Mouse (Mus musculus): ENCODE data around the gene Pla2g10. TPM values are rescaled to one million over a fixed set of nuclear protein-coding genes. Genes with fewer than 3 reads are reported as not detected.
"Not testable (repeated sequence)": the region's sequence is repeated elsewhere in the genome, so short reads cannot be mapped to it uniquely, and the experiment has no call there.

Pla2g10 gene
- total RNA-seq, 1 experiment from 2014 or later, result not detected

- not testable (repeated sequence) for ATAC-seq (replicated peaks in 1 of 2; ENCODE audit: insufficient read depth in 1 of 2, low FRiP score in 2 of 2, low TSS enrichment in 1 of 2, low read depth in 1 of 2, poor library complexity in 2 of 2, severe bottlenecking in 2 of 2)
These were observed 59.9 kb downstream of the Pla2g10 start for GRCm38 (mm10) chr16:13670896-13671295.

DNA sequence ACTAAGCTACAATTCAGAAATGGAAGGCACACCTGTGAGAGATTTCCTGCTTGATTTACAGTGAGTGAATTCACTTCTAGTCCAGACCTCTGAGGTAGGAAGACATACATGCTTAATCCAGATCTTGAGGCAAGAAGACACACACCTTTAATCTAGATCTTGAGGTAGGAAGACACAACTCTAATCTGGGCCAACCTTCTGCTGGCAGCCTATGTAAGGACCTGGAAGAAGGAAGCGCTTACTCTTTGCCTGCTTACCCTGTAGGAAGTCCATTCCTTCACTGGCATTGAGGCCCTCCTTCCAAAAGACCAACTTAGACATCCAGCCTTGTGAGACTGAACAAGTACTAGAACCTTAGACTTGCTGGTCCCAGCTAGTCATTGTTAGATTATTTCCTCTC, 61.5 kb downstream of the Pla2g10 start:
- ATAC-seq (replicated peaks in 1 of 2; ENCODE audit: insufficient read depth in 1 of 2, low FRiP score in 2 of 2, low TSS enrichment in 1 of 2, low read depth in 1 of 2, poor library complexity in 2 of 2, severe bottlenecking in 2 of 2), result no peak

DNA sequence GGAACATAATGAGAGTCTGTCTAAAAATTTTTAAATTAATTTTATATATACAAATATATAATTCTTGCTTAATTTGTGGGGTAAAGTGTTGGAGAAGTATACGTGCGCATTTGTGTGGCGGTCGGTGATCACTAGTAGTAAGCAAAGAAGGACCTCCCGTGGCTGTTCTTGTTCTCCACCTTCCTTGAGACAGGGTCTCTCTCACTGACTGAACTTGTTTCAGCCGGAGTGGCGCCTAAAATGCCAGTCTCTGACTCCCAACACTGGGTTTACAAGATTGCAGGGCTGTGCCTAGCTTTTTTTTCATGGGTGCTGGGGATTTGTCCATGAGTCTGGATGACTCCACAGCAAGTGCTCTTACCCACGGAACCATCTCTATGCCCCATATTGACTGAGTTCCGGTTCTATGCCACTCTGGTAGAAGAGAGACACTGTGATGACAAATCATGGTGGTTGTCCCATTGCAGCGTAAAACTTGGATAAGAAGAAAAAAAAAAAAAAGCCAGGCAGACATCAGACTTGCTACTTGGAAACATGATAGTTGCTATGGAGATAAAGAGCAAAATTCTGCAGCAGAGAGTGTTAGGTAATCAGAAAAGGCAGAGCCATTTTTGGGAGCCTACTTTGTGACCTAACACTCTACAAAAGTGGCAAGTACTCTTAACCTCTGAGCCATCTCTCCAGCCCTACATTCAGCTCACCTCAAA, 62.2 kb downstream of the Pla2g10 start:
- no peak for ATAC-seq (replicated peaks in 1 of 2; ENCODE audit: insufficient read depth in 1 of 2, low FRiP score in 2 of 2, low TSS enrichment in 1 of 2, low read depth in 1 of 2, poor library complexity in 2 of 2, severe bottlenecking in 2 of 2)

DNA sequence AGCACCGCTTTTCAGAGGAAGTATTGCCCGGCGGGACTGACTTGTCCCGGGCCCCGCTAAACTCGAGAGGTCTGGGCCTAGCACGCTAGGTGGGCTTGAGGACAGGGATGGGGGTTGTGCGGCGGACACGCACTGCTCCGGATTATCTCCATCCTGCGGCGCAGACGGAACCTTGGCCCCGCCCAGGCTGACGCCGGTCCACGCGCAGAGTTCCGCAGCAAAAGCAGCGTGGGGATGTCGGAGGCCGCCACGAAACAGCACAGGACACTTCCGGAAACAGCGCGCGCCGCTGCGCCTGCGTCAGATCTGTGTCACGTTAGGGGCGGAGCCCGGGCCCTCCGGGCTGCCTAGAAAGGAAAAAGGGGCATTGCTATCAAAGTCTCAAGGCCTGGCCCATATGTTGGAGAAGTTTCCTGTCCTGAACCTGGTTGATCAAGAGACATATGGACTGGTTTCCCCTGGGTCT, 62.9 kb downstream of the Pla2g10 start, which contains the start of gene Parn:
Parn (minus strand) TSS at position 293 of the 466 bp plus-strand sequence.
- ATAC-seq (replicated peaks in 1 of 2; ENCODE audit: insufficient read depth in 1 of 2, low FRiP score in 2 of 2, low TSS enrichment in 1 of 2, low read depth in 1 of 2, poor library complexity in 2 of 2, severe bottlenecking in 2 of 2), result peak; percentile 78 to 80

Other genes with a start within 250 kb of the Pla2g10 start
- gene Parn, start 62.8 kb downstream of the Pla2g10 start, total RNA-seq (2017), result 57.7 and 84.7 TPM in 2 replicates
- 69.7 and 83.0 TPM in 2 replicates for gene Bfar, start 59.1 kb downstream of the Pla2g10 start, total RNA-seq (2017)
- 13.5 and 18.8 TPM in 2 replicates for gene 3110001I22Rik, start 59.1 kb downstream of the Pla2g10 start, total RNA-seq (2017)
- gene Rrn3, start 49.7 kb upstream of the Pla2g10 start, total RNA-seq (2017), result 43.6 and 54.5 TPM in 2 replicates
- 69.9 and 82.7 TPM in 2 replicates for gene Ntan1, start 87.9 kb upstream of the Pla2g10 start, total RNA-seq (2017)
- 103 and 109 TPM in 2 replicates for gene Pdxdc1, start 172.1 kb upstream of the Pla2g10 start, total RNA-seq (2017)
- 0.10 and 1.8 TPM in 2 replicates for gene Mpv17l, start 172.2 kb upstream of the Pla2g10 start, total RNA-seq (2017)